Mouse (Mus musculus): ENCODE measurements around the gene Kcng1. TPM values are rescaled to one million over a fixed set of nuclear protein-coding genes. Genes with fewer than 3 reads are reported as not detected.

Kcng1 gene
- polyA plus RNA-seq, 1 experiment from 2014 or later, result 12.1 TPM

GRCm38 (mm10) chr2:168231471-168231829 is 50.1 kb downstream of the Kcng1 start:
- WGBS, result 71% methylated on average over 33 of the region's 33 CpGs
- no peaks in the 10 kb centered on the region for H3K9me3 ChIP-seq (replicated peaks)
- peak overlapping the region; percentile 94 for H3K4me3 ChIP-seq
- peak overlapping the region; percentile 100 for H3K4me2 ChIP-seq
- ATAC-seq, result no peak
- H3K27me3 ChIP-seq, result no peaks in the 10 kb centered on the region
- H3K9ac ChIP-seq, result peak overlapping the region; percentile 86
- H3K27ac ChIP-seq, result no peak overlapping the region
- H3K4me1 ChIP-seq, result peaks cover 37% of the 10 kb centered on the region
- H3K36me3 ChIP-seq (ENCODE audit: poor library complexity, severe bottlenecking), result peaks cover 23% of the 10 kb centered on the region

DNA sequence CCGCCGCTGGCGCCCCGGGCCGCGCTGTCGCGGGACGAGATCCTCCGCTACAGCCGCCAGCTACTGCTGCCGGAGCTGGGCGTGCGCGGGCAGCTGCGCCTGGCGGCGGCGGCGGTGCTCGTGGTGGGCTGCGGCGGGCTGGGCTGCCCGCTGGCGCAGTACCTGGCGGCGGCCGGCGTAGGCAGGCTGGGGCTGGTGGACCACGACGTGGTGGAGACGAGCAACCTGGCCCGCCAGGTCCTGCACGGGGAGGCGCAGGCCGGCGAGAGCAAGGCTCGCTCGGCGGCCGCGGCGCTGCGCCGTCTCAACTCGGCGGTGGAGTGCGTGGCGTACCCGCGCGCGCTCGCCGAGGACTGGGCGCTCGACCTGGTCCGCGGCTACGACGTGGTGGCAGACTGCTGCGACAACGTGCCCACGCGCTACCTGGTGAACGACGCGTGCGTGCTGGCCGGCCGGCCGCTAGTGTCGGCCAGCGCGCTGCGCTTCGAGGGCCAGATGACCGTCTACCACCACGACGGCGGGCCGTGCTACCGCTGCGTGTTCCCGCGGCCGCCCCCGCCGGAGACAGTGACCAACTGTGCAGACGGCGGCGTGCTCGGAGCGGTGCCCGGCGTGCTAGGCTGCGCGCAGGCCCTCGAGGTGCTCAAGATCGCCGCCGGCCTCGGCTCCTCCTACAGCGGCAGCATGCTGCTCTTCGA is 50.6 kb downstream of the Kcng1 start:
- peaks cover 28% of the 10 kb centered on the region for H3K36me3 ChIP-seq (ENCODE audit: poor library complexity, severe bottlenecking)
- H3K27ac ChIP-seq, result peak overlapping the region; percentile 90
- peak overlapping the region; percentile 94 for H3K4me3 ChIP-seq
- WGBS, result 5% methylated on average over 78 of the region's 105 CpGs
- H3K9me3 ChIP-seq (replicated peaks), result no peaks in the 10 kb centered on the region
- peak overlapping the region; percentile 86 for H3K9ac ChIP-seq
- H3K4me1 ChIP-seq, result peaks cover 37% of the 10 kb centered on the region
- peak overlapping the region; percentile 100 for H3K4me2 ChIP-seq
- ATAC-seq, result peak; percentile 72
- H3K27me3 ChIP-seq, result no peaks in the 10 kb centered on the region

DNA sequence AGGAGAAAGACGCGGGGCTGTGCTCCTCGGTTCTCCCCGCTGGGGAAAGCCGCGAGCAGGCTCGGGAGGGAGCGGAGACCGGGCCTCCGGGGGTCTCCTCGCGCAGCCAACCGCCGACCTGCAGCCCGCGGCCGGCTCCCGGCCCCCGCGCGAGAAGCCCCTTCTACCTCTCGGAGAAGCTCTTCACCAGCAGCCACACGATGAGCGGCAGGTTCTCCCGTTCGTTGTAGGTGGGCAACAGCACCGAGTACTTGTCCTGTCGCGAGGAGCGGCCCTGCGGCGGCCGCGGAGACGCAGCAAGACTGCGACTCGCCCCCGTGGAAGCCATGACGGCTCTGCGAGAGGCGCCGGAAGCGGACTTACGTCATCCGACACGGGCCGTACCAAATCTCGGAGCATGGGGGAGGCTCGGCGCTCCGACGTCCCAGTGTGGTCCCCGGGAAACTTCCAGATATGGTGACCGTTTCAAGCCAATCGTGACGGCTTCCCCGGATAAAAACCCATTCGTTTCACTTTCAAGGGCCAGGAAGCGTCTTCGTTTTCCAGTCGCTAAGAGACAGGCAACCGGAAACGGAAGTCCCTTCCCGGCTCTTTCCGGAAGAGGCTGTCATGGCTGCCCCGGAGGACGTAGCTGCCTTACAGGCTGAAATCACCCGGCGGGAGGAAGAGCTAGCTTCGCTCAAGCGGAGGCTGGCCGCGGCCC is 51.4 kb downstream of the Kcng1 start, which contains the start of the genes Gm20716, Dpm1 and Mocs3:
Gm20716 (minus strand) TSS at position 339 of the 703 bp plus-strand sequence.
Dpm1 (minus strand) TSS at position 566 of the 703 bp plus-strand sequence.
Mocs3 (plus strand) TSS at position 597 of the 703 bp plus-strand sequence.
- H3K27me3 ChIP-seq, result no peaks in the 10 kb centered on the region
- peak within 1 kb of the TSS; percentile 90 for H3K27ac ChIP-seq
- peak; percentile 91 for ATAC-seq
- H3K9me3 ChIP-seq (replicated peaks), result no peaks in the 10 kb centered on the region
- peaks cover 36% of the 10 kb centered on the region for H3K36me3 ChIP-seq (ENCODE audit: poor library complexity, severe bottlenecking)
- under 1% methylated on average over 73 of the region's 73 CpGs for WGBS
- peaks cover 37% of the 10 kb centered on the region for H3K4me1 ChIP-seq
- peak within 1 kb of the TSS; percentile 86 for H3K9ac ChIP-seq
- peak within 1 kb of the TSS; percentile 100 for H3K4me2 ChIP-seq
- peak within 1 kb of the TSS; percentile 94 for H3K4me3 ChIP-seq

DNA sequence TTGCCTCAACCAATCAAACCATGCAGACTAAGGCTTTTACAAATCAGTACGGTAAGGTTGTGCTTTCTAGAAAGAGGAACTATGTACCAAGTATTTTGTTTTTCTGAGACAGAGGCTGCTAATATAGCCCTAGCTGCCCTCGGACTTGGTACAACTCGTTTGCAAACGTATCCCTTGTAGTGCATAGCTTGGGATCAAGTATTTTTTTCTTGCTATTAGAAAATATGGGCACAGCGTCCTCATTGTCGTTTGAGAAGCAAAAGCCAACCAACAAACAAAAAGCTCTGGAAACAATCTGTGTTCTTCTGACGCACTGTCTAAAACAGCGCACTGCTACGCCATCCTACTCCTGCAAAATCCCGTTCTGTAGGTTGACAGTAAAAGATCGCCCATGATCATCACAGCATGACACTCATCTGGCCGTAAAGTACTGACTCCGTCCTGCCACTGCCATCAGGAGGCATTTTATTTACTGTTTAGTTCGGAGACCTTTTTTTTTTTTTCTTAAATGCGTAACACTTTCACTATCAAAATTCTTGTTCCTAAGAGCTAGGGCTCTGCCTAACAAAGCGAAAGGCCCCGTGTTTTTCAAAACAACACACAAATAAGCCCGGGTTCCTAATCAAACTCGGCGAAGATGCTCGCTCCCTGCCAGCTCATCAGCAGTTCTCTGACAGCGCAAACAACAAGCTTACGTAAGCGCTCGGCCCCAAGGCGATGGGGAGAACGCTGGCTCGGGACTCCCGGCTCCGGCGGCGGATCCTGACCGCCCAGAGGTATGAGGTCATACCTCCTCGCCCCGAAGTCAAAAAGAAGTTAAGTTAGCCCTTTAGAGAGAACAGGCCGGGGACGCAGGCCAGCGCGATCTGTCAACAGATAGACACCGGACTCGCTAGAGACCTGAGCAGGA is 52.2 kb downstream of the Kcng1 start:
- H3K9ac ChIP-seq, result peak overlapping the region; percentile 86
- peaks cover 44% of the 10 kb centered on the region for H3K36me3 ChIP-seq (ENCODE audit: poor library complexity, severe bottlenecking)
- ATAC-seq, result 0 out of 2 replicates have a peak, but pooled peaks have one; percentile 7
- peak overlapping the region; percentile 90; the same call in 1 of the 2 replicates for H3K27ac ChIP-seq
- H3K4me2 ChIP-seq, result peak overlapping the region; percentile 100
- peak overlapping the region; percentile 94 for H3K4me3 ChIP-seq
- no peaks in the 10 kb centered on the region for H3K9me3 ChIP-seq (replicated peaks)
- H3K4me1 ChIP-seq, result peaks cover 37% of the 10 kb centered on the region
- H3K27me3 ChIP-seq, result no peaks in the 10 kb centered on the region
- 21% methylated on average over 41 of the region's 41 CpGs for WGBS

- Histone ChIP-seq H3K9me3 (replicated peaks) (no peaks in the 10 kb centered on the region), H3K27me3 (no peaks in the 10 kb centered on the region), H3K4me1 (peaks cover 5% of the 10 kb centered on the region), H3K36me3 (ENCODE audit: poor library complexity, severe bottlenecking) (peaks cover 77% of the 10 kb centered on the region), H3K27ac (no peak overlapping the region), H3K9ac (no peak overlapping the region), H3K4me2 (no peak overlapping the region), H3K4me3 (no peak overlapping the region)
- WGBS, result 88% methylated on average over 6 of the region's 6 CpGs
- ATAC-seq, result no peak
These were observed 58.2 kb downstream of the Kcng1 start for GRCm38 (mm10) chr2:168223326-168223725.

DNA sequence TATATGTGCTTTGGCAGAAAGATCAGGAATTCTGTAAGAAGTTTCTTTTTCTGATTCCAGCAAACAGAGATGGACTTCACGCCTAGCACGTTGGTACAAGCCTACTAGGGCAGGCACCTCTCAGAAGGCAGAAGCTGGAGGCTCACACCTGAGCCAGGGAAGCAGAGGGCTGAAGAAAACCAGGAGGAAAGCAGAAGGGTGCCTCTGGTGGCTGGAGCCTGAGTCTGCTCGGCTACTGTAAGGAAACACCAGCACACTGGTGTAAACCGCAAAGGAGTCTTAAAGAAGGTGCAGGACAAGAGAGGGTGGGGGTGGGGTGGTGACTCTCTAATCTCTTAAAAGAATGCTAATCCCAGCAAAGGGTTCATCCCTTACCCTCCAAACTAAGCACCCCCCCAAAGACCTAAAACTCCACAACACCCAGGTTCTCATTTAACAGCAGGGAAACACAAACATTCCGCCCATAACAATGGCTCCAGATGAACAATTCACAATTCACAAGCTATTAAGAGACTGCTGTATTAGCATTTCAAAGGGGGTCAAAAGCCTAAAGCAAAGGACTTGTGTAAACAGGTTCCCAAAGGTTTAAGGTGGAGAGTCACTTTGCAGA is 67.6 kb downstream of the Kcng1 start:
- Histone ChIP-seq H3K4me3 (no peak overlapping the region), H3K27ac (no peak overlapping the region), H3K4me1 (no peaks in the 10 kb centered on the region), H3K9ac (no peak overlapping the region), H3K4me2 (no peak overlapping the region), H3K9me3 (replicated peaks) (no peaks in the 10 kb centered on the region), H3K36me3 (ENCODE audit: poor library complexity, severe bottlenecking) (peaks cover 87% of the 10 kb centered on the region), H3K27me3 (no peaks in the 10 kb centered on the region)
- no peak for ATAC-seq
- 43% methylated on average over 5 of the region's 5 CpGs for WGBS

Other genes with a start within 250 kb of the Kcng1 start
- 7.6 and 7.7 TPM in 2 replicates for gene Pard6b, start 200.7 kb downstream of the Kcng1 start, polyA plus RNA-seq (2015; fragmentation: Nextera tagmentation; extraction: Ambion mirVana)
- 2.5 and 4.0 TPM in 2 replicates for gene Adnp, start 74.6 kb downstream of the Kcng1 start, polyA plus RNA-seq (2015; fragmentation: Nextera tagmentation; extraction: Ambion mirVana)
- gene Gm20716, start 51.4 kb downstream of the Kcng1 start, polyA plus RNA-seq (2015; fragmentation: Nextera tagmentation; extraction: Ambion mirVana), result 26.9 and 32.7 TPM in 2 replicates
- gene Dpm1, start 51.1 kb downstream of the Kcng1 start, polyA plus RNA-seq (2015; fragmentation: Nextera tagmentation; extraction: Ambion mirVana), result 66.4 and 77.3 TPM in 2 replicates
- 5.8 and 7.0 TPM in 2 replicates for gene Mocs3, start 51.1 kb downstream of the Kcng1 start, polyA plus RNA-seq (2015; fragmentation: Nextera tagmentation; extraction: Ambion mirVana)